Mouse (Mus musculus) mesoderm, embryonic 11.5 days (tissue): ENCODE data around the gene Gm20388.
"Not testable (repeated sequence)": the region's sequence is repeated elsewhere in the genome, so short reads cannot be mapped to it uniquely, and the experiment has no call there.

ENCODE experiments used
- DNase-seq: peaks from one replicate; pipeline ENCODE4 v3.0.0-alpha.2; 2012; ENCODE audit warnings: low read depth, low spot score

The Gm20388 gene

GRCm38 (mm10) chr8:123387801-123388200 lies 3477.2 kb downstream of the Gm20388 start:
- no peak for DNase-seq

DNA sequence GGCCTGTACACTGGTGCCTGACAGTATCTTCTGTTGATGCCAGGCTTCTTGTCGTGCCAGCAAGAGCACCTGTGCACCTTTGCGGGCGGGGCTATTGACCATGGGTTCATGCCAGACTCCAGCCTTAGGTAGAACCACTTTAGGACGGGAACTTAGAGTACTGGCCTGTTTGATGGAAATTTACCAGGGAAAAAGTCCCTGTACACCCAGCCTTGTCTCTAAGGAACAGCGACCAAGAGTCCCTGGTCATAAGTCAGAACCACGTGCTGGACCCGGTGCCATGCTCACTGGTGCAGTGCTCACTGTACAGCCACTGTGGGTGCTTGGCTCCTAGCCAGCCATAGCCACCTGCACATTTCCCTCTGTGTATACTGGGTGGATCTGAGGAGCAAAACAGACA lies 3478.4 kb downstream of the Gm20388 start:
- no peak for DNase-seq

- DNase-seq: no peak
These were observed 3487.7 kb downstream of the Gm20388 start for GRCm38 (mm10) chr8:123398308-123398707.

DNA sequence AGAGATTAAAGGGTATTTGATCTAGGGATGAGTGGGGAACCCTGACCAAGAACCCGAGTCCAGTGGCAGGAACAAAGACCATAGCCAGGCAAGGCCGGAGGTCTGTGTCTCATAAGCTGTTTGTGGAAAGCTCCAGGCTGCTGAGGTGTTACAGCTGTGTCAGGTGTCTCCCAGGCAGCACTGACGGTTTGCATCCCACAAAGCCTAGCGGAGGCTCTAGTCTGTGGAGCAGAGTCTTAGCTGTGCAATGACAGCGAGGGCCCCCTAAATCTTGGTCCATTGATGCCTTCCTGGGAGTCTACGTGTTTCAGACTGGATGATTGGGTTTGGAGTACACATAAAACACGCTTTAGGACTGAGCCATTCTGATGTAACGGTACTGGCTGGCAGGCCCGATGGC lies 3491.3 kb downstream of the Gm20388 start:
- no peak for DNase-seq

DNA sequence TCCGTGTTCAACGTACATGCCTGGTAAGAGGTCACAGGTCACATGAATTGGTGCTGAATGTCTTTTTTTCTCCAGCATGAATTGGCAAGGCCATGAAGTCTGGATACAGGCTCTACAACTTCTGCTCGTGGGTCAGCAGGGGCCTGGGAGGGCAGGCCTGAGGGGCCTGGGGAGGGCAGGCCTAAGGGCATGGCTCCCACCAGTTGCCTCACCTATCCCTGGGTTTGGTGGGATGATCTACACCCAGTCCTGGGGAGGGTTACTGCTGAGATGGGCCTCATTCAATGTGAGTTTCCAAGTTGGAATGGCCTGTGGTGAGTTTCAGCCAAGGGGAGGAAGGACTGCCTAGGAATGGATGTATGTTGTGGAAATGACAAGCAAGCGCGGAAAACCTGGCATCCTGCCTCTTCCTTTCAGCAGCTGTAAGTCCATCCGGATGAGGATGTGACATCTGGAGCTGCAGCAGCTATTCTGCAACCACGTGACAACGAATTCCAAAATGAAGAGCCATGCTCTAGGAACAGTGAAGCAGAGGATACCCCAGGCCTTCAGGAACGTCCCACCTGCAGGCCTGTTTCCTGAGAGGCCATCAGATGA lies 3492.2 kb downstream of the Gm20388 start:
- DNase-seq: no peak

- DNase-seq: no peak
These were observed 3493.9 kb downstream of the Gm20388 start for GRCm38 (mm10) chr8:123404521-123404920.

- DNase-seq: peak; percentile 81
These were observed 3496.1 kb downstream of the Gm20388 start, which contains the start of gene Mc1r for GRCm38 (mm10) chr8:123406786-123407185. Mc1r (plus strand) TSS chr8:123407107.

- DNase-seq: no peak
These were observed 3497.0 kb downstream of the Gm20388 start for GRCm38 (mm10) chr8:123407612-123408011.

GRCm38 (mm10) chr8:123408586-123409544 lies 3498.2 kb downstream of the Gm20388 start:
- no peak for DNase-seq

DNA sequence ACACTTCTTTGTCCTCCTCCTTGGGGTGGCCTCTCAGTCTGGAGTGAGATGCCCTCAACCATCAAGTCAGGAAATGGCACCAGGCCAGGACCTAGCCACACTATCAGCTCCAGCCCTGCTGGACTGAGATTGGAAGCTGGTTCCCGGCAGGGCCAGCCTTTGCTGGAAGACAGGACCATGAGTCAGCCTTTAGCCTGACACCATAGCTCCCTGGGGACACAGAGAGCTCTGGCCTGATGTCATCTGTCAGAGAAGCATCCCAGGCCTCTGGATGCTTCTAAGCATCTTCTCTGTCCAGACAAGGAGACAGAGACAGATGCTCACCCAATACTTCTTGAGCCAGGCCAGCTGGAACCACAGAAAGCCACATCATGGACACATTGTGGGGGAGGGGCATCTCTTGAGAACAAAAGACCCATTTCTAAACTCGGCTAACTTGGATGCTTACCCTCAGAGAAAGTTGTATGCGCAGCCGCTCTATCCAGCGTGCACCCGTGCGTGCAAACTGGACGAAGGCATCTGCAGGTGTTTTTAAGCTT lies 3499.5 kb downstream of the Gm20388 start:
- DNase-seq: peak; percentile 70

- DNase-seq: no peak
These were observed 3500.1 kb downstream of the Gm20388 start for GRCm38 (mm10) chr8:123410788-123411187.

DNA sequence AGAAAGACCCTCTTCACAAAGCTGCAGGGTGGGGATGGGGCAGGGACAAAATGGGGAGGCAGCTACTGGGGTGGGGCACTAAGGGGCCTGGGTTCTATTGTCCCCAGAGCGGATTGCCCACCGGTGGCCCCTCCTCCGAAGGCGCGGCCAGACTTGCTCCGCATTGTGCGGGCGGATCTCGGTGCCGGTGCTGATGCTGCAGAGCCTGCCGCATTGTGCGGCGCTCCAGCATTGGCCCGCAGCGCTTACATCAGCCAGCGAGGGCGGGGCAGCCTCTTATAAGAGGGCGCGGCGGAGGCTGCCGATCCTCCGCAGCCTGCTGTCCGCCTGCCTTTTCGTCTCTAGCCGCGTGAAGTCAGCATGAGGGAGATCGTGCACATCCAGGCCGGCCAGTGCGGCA lies 3500.6 kb downstream of the Gm20388 start, which contains the start of gene Tubb3:
Gene Tubb3 (plus strand): TSS at position 179 of the 400 bp plus-strand sequence.
- peak; percentile 90 for DNase-seq

DNA sequence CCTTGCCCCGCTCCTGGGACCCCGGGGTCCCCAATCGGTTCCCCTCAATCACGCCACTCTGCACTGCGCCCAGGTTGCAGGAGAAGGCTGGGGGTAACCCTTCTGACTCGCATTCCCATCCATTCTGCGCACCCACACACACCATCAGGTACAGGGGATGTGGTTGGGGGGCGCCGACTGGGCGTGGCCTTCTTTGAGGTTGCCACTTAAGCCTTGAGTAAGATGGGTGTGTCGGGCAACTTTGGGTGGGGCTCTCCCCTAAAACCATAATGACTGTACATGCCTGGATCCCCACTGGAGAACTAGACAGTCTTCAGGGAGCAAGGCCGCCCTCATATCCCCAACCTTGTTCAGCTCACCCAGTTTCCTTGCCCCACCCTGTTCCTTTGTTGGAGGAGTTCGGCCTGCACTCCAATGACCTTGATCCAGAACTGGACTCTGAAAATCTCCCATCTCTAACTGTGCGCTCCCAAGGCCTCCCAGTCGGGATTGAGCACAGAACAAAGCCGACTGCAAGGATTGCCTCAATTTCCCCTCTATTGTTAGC lies 3501.2 kb downstream of the Gm20388 start:
- DNase-seq: no peak

GRCm38 (mm10) chr8:123412560-123413170 lies 3502.0 kb downstream of the Gm20388 start:
- peak; percentile 77 for DNase-seq

DNA sequence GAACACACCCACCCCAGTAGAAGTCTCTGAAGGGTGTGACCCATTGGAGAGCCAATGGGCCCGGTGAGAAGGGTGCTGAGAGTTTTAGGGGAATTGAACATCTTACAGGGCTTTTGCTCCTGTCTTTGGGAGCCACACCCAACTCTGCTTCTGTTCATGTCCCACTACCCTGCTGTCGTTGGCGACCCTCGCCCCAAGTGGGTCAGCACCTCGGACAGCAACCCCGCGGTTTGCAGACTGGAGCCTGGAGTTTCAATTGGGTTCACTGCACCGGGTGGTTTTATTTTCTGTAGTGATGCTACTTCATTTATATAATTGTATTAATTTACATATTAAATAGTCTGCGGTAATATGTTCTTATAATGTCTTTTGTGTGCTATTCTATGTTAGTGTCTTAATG lies 3503.6 kb downstream of the Gm20388 start:
- peak; percentile 57 for DNase-seq

DNA sequence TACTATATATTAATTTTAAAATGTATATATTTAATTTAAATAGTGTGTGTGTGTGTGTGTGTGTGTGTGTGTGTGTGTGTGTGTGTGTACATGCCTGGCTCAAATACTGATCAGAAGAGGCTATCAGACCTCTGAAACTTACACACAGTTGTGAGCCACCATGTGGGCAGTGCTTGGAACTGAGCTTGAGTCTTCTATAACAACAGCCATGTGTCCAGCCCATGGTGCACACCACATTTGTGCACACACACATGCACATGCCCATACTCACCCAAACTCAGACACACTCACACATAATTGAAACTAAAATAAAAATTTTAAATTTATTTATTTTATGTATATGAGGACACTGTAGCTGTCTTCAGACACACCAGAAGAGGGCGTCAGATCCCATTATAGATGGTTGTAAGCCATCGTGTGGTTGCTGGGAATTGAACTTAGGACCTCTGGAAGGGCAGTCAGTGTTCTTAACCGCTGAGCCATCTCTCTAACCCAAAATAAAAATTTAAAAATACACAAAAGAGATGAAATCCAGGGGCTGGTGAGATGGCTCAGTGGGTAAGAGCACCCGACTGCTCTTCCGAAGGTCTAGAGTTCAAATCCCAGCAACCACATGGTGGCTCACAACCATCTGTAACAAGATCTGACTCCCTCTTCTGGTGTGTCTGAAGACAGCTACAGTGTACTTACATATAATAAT lies 3504.5 kb downstream of the Gm20388 start:
- not testable (repeated sequence) for DNase-seq

DNA sequence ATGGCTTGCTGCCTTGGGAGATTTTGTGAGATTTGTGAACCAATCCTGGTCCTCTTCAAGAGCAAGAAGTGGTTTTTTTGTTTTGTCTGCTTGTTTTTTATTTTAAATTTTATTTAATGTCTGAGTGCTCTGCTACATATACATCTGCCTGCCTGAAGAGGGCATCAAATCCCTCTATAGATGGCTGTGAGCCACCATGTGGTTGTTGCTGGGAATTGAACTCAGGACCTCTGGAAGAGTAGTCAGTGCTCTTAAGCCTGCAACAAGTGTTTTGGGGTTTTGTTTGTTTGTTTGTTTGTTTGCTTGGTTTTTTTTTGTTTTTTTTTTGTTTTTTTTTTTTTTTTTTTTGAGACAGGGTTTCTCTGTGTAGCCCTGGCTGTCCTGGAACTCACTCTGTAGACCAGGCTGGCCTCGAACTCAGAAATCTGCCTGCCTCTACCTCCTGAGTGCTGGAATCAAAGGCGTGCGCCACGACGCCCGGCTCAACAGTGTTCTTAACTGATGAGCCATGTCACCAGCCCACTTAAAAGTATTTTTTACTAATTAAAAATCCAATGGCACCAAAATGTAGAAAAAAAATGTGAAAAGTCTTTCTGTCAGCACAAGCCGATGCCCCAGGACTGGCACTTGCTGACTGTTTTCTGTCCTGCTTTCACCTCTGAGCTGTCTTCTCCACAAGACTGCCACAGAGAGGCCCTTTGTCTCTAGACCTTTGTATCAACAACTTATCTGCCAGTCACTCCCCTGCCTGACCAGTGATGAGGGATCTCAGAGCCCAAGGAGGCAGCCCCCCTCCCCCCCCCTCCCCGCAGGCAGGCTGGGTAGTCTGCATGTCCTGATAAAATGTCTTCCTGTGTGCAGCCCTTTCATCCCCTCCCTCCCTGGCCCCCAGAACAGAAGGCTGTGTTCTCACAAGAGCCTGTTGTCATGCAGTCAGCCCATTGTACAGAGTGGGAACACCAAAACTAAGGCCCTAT lies 3505.6 kb downstream of the Gm20388 start:
- DNase-seq: peak; percentile 37

DNA sequence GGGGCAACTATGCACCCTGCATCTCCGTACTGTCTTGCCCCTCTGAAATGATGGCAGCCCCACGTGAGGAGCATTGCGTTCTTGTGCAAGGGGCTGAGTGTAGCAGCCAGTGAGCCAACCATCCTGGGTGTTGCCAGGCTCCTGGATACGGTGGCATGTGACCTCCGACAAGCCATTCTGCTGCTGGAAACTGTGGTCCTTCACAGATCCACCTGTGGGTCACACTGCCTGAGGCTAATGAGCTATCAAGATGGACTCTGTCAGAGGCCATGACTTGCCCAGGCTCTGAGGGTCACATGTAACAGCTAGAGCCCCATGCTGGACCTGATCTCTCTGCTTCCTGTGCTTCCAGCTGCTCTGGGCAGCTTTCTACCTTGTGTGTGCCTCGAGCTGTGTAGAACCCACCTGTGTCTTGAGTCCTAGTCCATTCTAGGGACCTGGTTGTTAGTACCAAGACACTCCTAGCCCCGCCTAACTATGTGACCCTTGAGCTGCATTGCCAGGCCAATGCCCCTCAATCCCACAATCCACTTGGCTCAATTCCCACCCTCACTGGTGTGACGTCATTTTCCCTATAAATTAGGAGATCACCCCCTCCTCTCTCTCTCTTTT lies 3506.4 kb downstream of the Gm20388 start:
- no peak for DNase-seq

DNA sequence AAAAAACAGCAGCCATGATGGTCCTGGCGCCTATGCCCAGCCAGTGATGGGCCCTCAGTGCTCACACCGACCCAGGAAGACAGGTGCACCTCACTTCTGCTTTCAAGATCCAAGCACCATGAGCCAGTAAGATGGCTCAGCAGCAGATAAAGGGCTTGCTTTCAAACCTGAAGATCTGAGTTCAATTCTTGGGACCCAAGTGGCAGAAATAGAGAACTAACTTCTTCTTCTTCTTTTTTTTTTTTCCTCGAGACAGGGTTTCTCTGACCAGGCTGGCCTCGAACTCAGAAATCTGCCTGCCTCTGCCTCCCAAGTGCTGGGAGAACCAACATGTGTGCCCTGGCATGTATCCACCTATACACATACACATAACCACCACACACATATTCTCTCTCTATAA lies 3509.1 kb downstream of the Gm20388 start:
- no peak for DNase-seq
